Mouse (Mus musculus) heart, embryonic 13.5 days (tissue): ENCODE measurements around the gene Snai3. TPM values are rescaled to one million over a fixed set of nuclear protein-coding genes. Genes with fewer than 3 reads are reported as not detected.
A peak's percentile ranks its signal among the peaks of the same experiment; 100 is the strongest.

Experiments
- ATAC-seq: fragments of 200-750 bp; cut with Nextera tagmentation; 2 replicates; pipeline ENCODE4 v1.8.0; 2017; ENCODE audit warnings: moderate TSS enrichment; ENCODE audit not compliant: insufficient number of reproducible peaks, low FRiP score, low TSS enrichment; ENCODE audit errors: extremely low read depth
- H3K27ac ChIP-seq: fragments of 300-500 bp; sonication (generic); replicated peaks from 2 replicates; pipeline ENCODE4 v1.5.1; 2015; ENCODE audit warnings: moderate library complexity, mild to moderate bottlenecking, inconsistent platforms
- H3K27me3 ChIP-seq: fragments of 300-500 bp; sonication (generic); replicated peaks from 2 replicates; pipeline ENCODE4 v1.6.1; 2015; ENCODE audit warnings: mild to moderate bottlenecking, inconsistent platforms
- H3K36me3 ChIP-seq: fragments of 300-500 bp; sonication (generic); 2 replicates; pipeline ENCODE4 v1.6.1; 2015; ENCODE audit warnings: mild to moderate bottlenecking, inconsistent platforms
- H3K4me1 ChIP-seq: fragments of 300-500 bp; sonication (generic); 2 replicates; pipeline ENCODE4 v1.6.1; 2015; ENCODE audit warnings: inconsistent platforms
- H3K4me2 ChIP-seq: fragments of 300-500 bp; sonication (generic); 2 replicates; pipeline ENCODE4 v1.6.1; 2015; ENCODE audit warnings: inconsistent platforms, mild to moderate bottlenecking, moderate library complexity
- H3K4me3 ChIP-seq: fragments of 300-500 bp; sonication (generic); 2 replicates; pipeline ENCODE4 v1.5.1; 2015; ENCODE audit warnings: moderate library complexity, mild to moderate bottlenecking, inconsistent platforms
- H3K9ac ChIP-seq: fragments of 300-500 bp; sonication (generic); 2 replicates; pipeline ENCODE4 v1.6.1; 2015; ENCODE audit warnings: inconsistent platforms, mild to moderate bottlenecking, moderate library complexity
- H3K9me3 ChIP-seq: fragments of 300-500 bp; sonication (generic); 2 replicates; pipeline ENCODE4 v1.6.1; 2016; ENCODE audit warnings: inconsistent platforms
- WGBS: fragments of 180-500 bp; shearing (Covaris S2); methylation state at CpG from one replicate; pipeline ENCODE4 v1.1.7; 2015; ENCODE audit warnings: mixed read lengths; 5-methylcytosine and 5-hydroxymethylcytosine counted together
- polyA plus RNA-seq: library from polyadenylated mRNA; unstranded; fragments of >200 nt; fragmentation: Nextera tagmentation; extraction: Ambion mirVana; gene quantifications from 2 replicates; pipeline ENCODE4 v1.2.1, GENCODE M21; 2015

Gene Snai3
- polyA plus RNA-seq, 1 experiment from 2014 or later: 2.4 TPM

DNA sequence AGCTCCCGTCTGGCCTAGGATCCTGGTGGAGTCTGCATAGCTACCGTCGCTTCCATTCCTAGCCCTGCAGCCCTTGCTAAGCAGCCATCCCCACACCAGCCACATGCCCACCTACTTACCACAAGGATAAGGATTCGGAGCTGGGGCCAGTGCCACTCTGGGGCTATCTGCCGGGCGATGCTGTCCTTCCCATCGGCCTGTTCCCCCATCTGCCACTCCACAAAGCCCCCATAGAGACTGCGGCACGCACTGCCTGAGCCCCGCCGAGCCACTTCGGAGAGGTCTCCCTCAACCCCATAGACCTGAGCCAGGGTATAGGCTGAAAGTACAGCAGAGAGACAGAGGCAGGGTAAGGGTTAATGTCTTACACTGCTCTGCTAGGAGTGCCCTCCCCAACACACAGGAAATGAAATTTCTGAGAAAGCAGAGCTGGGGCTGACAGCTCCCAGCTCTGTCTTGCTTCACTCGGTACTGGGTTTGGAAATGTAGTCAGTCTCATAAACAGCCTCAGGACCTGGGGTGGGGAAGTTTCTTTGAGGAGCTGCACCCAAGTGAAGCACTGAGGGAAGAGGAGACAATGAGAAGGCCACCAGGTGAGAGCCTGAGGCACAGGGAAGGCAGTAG lies 22.7 kb downstream of the Snai3 start:
- H3K4me3 ChIP-seq: no peak overlapping the region
- H3K4me1 ChIP-seq: peaks cover 23% of the 10 kb centered on the region
- H3K4me2 ChIP-seq: peak overlapping the region; percentile 8; the same call in 1 of the 2 replicates
- no peaks in the 10 kb centered on the region for H3K27me3 ChIP-seq
- peak overlapping the region; percentile 63 for H3K27ac ChIP-seq
- H3K36me3 ChIP-seq: peaks cover 56% of the 10 kb centered on the region
- H3K9me3 ChIP-seq: no peaks in the 10 kb centered on the region
- peak overlapping the region; percentile 33 for H3K9ac ChIP-seq
- WGBS: 82% methylated on average over 13 of the region's 13 CpGs
- no peak for ATAC-seq

DNA sequence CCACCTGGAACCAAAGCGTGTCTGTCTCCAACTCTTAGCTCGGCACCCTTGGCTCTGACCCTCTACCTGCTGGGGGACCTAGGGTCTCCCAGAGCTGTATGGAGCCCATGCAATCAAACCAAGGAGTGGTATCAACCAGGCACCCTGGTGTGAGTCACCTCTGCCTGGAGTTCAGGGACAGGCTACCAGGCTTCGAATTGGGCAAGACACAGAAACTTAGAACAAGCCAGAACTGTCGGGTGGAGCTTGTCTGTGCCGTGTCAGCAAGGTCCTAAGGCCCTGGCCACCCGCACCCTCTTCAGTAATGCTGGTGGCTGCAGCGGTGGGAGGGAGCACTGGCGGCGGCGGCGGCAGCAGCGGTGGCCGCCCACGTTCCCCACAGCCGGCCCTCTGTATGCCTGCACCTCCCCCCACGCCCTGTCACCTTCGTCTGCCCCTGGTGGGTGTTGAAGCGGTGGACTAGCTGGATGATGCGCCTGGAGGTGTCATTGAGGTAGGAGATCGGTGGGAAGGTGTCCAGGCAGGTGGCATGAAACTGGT lies 23.9 kb downstream of the Snai3 start:
- Histone ChIP-seq H3K9ac (no peak overlapping the region), H3K4me2 (no peak overlapping the region), H3K27ac (no peak overlapping the region), H3K27me3 (no peaks in the 10 kb centered on the region), H3K4me1 (peaks cover 28% of the 10 kb centered on the region), H3K9me3 (no peaks in the 10 kb centered on the region), H3K36me3 (peaks cover 56% of the 10 kb centered on the region), H3K4me3 (no peak overlapping the region)
- 76% methylated on average over 20 of the region's 20 CpGs for WGBS
- no peak for ATAC-seq

DNA sequence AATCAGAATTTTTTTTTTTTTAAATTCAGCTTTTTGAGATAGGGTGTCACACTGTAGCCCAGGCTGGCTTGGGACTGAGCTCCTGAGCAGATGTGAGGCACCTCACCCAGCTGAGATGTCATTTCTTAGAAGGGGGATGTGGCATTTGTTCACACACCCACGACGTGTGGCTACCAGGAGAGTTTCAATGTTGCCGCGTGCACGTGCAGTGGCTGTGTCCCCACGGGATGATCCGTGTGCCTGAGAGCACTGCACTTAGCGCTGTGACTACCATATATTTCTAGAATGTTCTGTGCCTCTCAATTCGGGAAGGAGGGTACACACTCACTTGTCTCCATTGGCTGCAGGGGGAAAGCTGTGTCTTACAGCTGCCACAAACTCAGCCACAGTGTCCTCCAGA lies 24.4 kb downstream of the Snai3 start:
- WGBS: 93% methylated on average over 9 of the region's 9 CpGs
- ATAC-seq: no peak

DNA sequence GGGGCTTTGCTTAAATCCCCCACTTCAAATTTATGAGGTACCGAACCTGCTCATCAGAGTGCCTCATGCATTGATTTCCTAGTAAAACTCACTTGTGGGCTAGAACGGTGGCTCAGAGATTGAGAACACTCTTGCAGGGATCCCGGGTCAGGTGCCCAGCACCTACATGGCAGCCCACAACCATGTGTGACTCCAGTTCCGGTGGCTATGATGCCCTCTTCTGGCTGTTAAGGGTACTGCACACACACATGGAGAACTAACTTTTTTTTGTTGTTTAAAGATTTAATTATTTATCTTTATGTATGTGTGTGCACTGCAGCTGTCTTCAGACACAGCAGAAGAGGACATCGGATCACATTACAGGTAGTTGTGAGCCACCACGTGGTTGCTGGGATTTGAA lies 25.2 kb downstream of the Snai3 start:
- Histone ChIP-seq H3K27ac (no peak overlapping the region), H3K36me3 (peaks cover 56% of the 10 kb centered on the region)
- WGBS: 86% methylated on average over 6 of the region's 6 CpGs

More for the DNA sequence above, 24.4 kb downstream of the Snai3 start:
- Histone ChIP-seq H3K4me1 (peaks cover 30% of the 10 kb centered on the region), H3K4me2 (no peak overlapping the region), H3K36me3 (peaks cover 56% of the 10 kb centered on the region), H3K9me3 (no peaks in the 10 kb centered on the region), H3K27me3 (no peaks in the 10 kb centered on the region), H3K9ac (no peak overlapping the region), H3K4me3 (no peak overlapping the region), H3K27ac (no peak overlapping the region)

DNA sequence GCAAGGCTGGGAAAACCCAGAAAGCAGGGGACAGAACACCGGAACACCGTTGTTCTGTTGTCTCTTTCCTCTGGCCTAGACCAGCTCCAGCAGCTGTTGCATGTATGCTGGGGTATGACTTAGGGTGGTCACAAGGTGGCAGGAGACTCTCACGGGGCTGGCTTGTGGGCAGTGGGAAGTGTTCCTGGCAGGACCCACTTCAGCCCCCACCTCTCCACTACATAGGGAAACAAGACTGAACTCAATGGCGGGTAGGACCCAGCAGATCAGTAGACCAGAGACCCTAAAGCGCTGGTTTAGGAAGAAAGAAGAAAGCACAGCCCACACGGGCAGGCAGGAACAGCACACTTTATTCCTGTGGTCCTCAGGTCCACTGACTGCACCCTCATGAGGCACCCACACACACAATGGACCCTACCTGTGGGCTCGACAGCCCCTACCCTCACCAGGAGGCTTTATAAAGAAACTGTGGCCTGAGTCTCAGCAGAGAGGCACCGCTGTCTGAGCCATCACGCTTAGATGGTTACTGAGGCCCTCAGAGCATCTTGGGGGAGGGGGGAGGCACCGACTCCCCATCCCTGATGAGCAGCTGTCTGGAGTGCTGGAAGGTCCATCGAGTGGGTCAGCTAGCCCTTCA lies 27.1 kb downstream of the Snai3 start:
- Histone ChIP-seq H3K9ac (peak overlapping the region; percentile 88), H3K36me3 (peaks cover 51% of the 10 kb centered on the region), H3K27me3 (no peaks in the 10 kb centered on the region), H3K9me3 (no peaks in the 10 kb centered on the region), H3K4me3 (peak overlapping the region; percentile 68), H3K27ac (peak overlapping the region; percentile 71; the same call in 1 of the 2 replicates), H3K4me1 (peaks cover 29% of the 10 kb centered on the region), H3K4me2 (peak overlapping the region; percentile 90)
- ATAC-seq: peak; percentile 1; the same call in 1 of the 2 replicates
- 63% methylated on average over 11 of the region's 11 CpGs for WGBS

More for the DNA sequence above, 25.2 kb downstream of the Snai3 start:
- no peaks in the 10 kb centered on the region for H3K27me3 ChIP-seq
- ATAC-seq: no peak
- H3K4me1 ChIP-seq: peaks cover 30% of the 10 kb centered on the region
- H3K4me3 ChIP-seq: no peak overlapping the region
- no peak overlapping the region for H3K4me2 ChIP-seq
- H3K9ac ChIP-seq: no peak overlapping the region
- no peaks in the 10 kb centered on the region for H3K9me3 ChIP-seq

DNA sequence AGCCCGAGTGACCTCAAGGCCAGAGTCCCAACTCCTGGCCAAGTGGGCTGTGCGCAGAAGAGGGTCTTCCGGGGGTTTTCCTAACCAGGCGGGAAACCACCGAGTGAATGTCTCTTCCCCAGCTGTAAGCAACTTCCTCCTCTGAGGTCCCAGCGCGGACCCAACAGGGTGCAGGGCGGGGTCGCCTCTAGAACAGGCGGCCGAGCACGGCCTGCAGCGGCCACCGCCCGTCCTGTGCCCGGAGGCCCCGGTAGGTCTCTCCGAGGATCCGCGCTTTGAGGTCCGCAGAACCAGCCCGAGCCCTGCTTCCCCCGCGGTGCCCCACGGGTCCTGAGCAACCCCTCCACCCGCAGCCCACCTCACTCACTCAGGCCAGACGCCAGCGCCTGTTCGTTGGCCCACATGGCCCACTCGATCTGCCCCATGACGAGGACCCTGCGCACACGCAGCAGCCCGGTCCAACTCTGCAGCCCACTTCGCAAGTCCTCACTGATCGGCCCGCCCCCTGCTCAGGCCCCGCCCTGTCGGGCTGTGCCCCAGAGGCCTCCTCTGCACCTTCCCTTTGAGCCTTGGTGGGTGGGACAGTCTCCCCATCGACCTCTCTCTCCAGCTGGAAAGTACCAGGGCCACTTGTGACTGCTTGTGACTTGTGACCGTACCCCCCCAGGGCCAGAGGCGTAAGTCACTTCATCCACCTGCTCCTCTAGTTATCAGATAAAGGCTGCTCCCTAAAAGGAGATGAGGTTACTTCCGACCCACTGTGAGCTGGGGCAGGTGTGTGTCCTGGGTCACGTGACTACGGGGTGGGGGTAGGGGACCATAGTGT lies 27.9 kb downstream of the Snai3 start, which contains the start of gene Cyba:
Cyba (minus strand) TSS at position 488 of the 826 bp plus-strand sequence.
- Histone ChIP-seq H3K4me1 (peaks cover 22% of the 10 kb centered on the region), H3K9ac (peak within 1 kb of the TSS; percentile 88), H3K27me3 (no peaks in the 10 kb centered on the region), H3K36me3 (peaks cover 46% of the 10 kb centered on the region), H3K4me2 (peak within 1 kb of the TSS; percentile 90), H3K9me3 (no peaks in the 10 kb centered on the region), H3K4me3 (peak within 1 kb of the TSS; percentile 68), H3K27ac (peak within 1 kb of the TSS; percentile 71)
- WGBS: 3% methylated on average over 45 of the region's 45 CpGs
- ATAC-seq: peak; percentile 51; the same call in 1 of the 2 replicates

DNA sequence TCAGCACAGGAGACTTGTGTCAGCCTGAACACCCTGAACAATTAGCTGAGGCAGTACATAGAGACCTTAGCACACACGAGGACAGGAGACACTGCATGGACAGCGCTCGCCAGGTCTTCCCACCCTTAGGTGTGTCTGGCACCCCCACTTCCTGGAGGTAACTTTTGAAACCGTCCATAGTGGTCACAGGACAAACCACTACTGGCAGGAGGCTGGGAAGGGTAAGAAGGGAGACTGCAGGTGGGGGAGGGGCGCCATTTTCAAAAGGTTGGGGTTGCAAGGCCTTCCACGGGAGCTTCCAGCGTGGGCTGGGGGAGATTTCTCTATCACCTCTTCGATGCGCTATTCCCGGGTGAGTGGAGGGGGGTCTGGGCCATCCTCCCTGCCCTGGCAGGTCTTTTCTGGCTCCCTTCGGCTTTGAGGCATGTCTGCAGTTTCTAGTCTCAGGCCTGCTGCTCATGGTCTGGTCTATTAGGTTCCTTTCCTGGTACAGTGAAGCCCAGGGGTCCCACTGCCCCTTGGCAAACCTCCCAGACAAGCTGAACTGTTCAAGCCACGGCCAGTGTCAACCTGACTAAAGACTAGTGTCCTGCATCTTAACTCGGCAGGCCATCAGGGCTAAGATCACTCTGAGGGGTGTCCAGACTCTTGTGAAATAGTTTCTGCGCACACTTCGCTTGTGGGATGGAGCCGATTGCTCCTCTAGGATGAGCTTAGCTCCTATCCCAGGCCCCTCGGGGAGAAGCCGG lies 28.7 kb downstream of the Snai3 start:
- Histone ChIP-seq H3K4me3 (peak overlapping the region; percentile 68), H3K4me1 (peaks cover 19% of the 10 kb centered on the region), H3K27me3 (no peaks in the 10 kb centered on the region), H3K27ac (peak overlapping the region; percentile 71), H3K4me2 (peak overlapping the region; percentile 90), H3K36me3 (peaks cover 38% of the 10 kb centered on the region), H3K9ac (peak overlapping the region; percentile 88), H3K9me3 (no peaks in the 10 kb centered on the region)
- no peak for ATAC-seq
- WGBS: 28% methylated on average over 18 of the region's 18 CpGs

DNA sequence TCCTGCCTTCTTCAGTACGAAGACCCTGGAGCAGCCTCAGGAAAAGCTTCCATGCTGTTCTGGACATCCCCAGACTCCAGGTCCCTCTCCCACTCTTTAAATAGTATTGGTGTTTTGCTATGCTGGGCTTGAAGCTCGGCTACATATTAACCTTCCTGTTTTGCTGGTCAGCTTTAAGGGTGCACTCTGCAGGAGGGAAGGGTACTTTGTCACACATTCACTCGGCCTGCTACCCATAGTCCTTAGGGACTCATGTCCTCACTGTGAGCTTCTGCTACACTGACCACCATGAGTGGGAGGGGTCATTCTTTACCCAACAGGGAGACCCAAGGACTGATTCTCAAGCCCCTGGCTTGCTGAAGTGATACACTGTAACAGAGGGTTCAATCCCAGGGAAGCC lies 29.9 kb downstream of the Snai3 start:
- Histone ChIP-seq H3K9me3 (no peaks in the 10 kb centered on the region), H3K27me3 (no peaks in the 10 kb centered on the region), H3K4me3 (no peak overlapping the region), H3K4me1 (peaks cover 19% of the 10 kb centered on the region), H3K36me3 (peaks cover 27% of the 10 kb centered on the region), H3K4me2 (no peak overlapping the region), H3K27ac (no peak overlapping the region), H3K9ac (no peak overlapping the region)
- 65% methylated on average over 3 of the region's 3 CpGs for WGBS
- ATAC-seq: no peak

DNA sequence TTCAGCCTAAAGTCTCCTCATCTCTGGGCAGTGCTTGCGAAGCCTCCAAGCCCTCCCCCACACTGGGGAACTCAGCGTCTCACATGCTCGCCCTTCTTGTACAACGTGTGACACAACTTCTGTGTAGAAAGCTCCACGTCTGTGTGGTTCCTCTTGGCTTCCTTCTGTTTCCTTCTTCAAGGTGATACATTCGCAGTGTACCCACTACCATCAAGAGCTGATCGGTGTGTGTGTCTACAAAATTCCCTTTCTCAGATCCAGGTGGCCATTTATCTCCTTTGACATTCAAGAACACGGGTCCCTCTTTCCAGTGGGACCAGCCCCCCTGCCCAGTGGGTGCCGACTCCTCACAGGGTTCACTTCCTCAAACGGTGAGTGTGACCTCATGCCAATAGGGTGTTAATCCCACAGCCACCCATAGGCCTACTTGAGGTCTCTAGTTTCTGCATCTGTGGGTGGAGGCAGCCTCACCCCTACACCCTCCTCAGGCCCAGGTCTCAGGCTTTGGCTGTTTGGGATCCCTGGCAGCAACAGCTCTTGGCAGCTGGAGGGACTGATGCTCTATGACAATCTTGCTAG lies 30.4 kb downstream of the Snai3 start:
- H3K4me3 ChIP-seq: no peak overlapping the region
- WGBS: 74% methylated on average over 10 of the region's 10 CpGs
- peaks cover 26% of the 10 kb centered on the region for H3K36me3 ChIP-seq
- H3K4me1 ChIP-seq: peaks cover 19% of the 10 kb centered on the region
- H3K9ac ChIP-seq: no peak overlapping the region
- no peak for ATAC-seq
- no peak overlapping the region for H3K4me2 ChIP-seq
- no peaks in the 10 kb centered on the region for H3K9me3 ChIP-seq
- no peaks in the 10 kb centered on the region for H3K27me3 ChIP-seq
- H3K27ac ChIP-seq: no peak overlapping the region

DNA sequence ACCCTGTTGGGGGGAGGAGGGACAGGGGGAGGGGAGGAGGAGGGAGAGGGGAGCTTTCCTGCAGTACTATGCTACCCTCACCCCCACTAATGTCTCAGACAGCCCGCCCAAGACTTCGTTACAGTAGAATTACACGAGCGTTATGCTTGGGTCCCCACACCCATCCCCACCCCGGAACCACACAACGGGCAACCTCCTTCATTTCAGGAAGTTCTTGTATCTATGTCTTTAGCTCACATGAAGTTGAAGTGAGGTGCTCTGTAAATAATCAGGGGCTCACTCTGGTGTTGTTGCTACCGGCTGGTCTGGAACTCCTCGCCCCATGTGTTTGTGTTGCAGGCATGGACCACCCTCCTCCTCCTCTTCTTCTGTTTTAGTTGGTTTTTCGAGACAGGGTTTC lies 32.4 kb downstream of the Snai3 start:
- Histone ChIP-seq H3K27ac (no peak overlapping the region), H3K4me2 (no peak overlapping the region), H3K9me3 (no peaks in the 10 kb centered on the region), H3K36me3 (peaks cover 9% of the 10 kb centered on the region), H3K9ac (no peak overlapping the region), H3K4me1 (peaks cover 30% of the 10 kb centered on the region), H3K4me3 (no peak overlapping the region), H3K27me3 (no peaks in the 10 kb centered on the region)
- ATAC-seq: no peak
- 81% methylated on average over 9 of the region's 9 CpGs for WGBS
